Mouse (Mus musculus) heart, embryonic 13.5 days (tissue): ENCODE measurements at regions not wholly inside any gene's neighbourhood (a gene's known extent, or its start where the extent isn't known, plus 50 kb on each side); places are given as distances from the start of the nearest gene placed in this dataset.
A peak's percentile ranks its signal among the peaks of the same experiment; 100 is the strongest.

Experiments
- ATAC-seq: fragments of 200-750 bp; cut with Nextera tagmentation; 2 replicates; pipeline ENCODE4 v1.8.0; 2017; ENCODE audit warnings: moderate TSS enrichment; ENCODE audit not compliant: insufficient number of reproducible peaks, low FRiP score, low TSS enrichment; ENCODE audit errors: extremely low read depth
- H3K27ac ChIP-seq: fragments of 300-500 bp; sonication (generic); replicated peaks from 2 replicates; pipeline ENCODE4 v1.5.1; 2015; ENCODE audit warnings: moderate library complexity, mild to moderate bottlenecking, inconsistent platforms
- H3K27me3 ChIP-seq: fragments of 300-500 bp; sonication (generic); replicated peaks from 2 replicates; pipeline ENCODE4 v1.6.1; 2015; ENCODE audit warnings: mild to moderate bottlenecking, inconsistent platforms
- H3K36me3 ChIP-seq: fragments of 300-500 bp; sonication (generic); 2 replicates; pipeline ENCODE4 v1.6.1; 2015; ENCODE audit warnings: mild to moderate bottlenecking, inconsistent platforms
- H3K4me1 ChIP-seq: fragments of 300-500 bp; sonication (generic); 2 replicates; pipeline ENCODE4 v1.6.1; 2015; ENCODE audit warnings: inconsistent platforms
- H3K4me2 ChIP-seq: fragments of 300-500 bp; sonication (generic); 2 replicates; pipeline ENCODE4 v1.6.1; 2015; ENCODE audit warnings: inconsistent platforms, mild to moderate bottlenecking, moderate library complexity
- H3K4me3 ChIP-seq: fragments of 300-500 bp; sonication (generic); 2 replicates; pipeline ENCODE4 v1.5.1; 2015; ENCODE audit warnings: moderate library complexity, mild to moderate bottlenecking, inconsistent platforms
- H3K9ac ChIP-seq: fragments of 300-500 bp; sonication (generic); 2 replicates; pipeline ENCODE4 v1.6.1; 2015; ENCODE audit warnings: inconsistent platforms, mild to moderate bottlenecking, moderate library complexity
- H3K9me3 ChIP-seq: fragments of 300-500 bp; sonication (generic); 2 replicates; pipeline ENCODE4 v1.6.1; 2016; ENCODE audit warnings: inconsistent platforms
- WGBS: fragments of 180-500 bp; shearing (Covaris S2); methylation state at CpG from one replicate; pipeline ENCODE4 v1.1.7; 2015; ENCODE audit warnings: mixed read lengths; 5-methylcytosine and 5-hydroxymethylcytosine counted together

DNA sequence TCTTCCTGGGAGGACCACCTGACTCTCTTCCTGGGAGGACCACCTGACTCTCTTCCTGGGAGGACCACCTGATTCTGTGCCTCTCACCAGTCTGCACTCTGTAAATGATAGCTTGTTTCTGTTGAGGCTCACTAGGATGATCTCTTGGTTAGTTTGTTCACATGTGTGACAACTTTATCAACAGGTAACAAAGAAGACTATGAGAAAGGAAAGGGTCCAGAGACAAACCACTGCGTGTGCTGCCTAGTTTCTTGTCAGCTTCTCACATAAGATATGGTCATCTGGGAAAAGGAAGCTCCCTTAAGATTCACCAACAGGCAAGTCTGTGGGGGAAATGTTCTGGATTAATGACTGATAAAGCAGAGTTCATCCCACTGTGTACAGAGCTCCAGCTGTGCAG is 825.5 kb upstream of the 2610301B20Rik start:
- Histone ChIP-seq H3K4me2 (no peak overlapping the region), H3K4me3 (no peak overlapping the region), H3K9ac (no peak overlapping the region), H3K4me1 (peaks cover 10% of the 10 kb centered on the region; the same call in 1 of the 2 replicates), H3K36me3 (no peaks in the 10 kb centered on the region), H3K27me3 (no peaks in the 10 kb centered on the region), H3K9me3 (no peaks in the 10 kb centered on the region), H3K27ac (no peak overlapping the region)
- 59% methylated on average over 1 of the region's 1 CpGs for WGBS
- no peak for ATAC-seq

DNA sequence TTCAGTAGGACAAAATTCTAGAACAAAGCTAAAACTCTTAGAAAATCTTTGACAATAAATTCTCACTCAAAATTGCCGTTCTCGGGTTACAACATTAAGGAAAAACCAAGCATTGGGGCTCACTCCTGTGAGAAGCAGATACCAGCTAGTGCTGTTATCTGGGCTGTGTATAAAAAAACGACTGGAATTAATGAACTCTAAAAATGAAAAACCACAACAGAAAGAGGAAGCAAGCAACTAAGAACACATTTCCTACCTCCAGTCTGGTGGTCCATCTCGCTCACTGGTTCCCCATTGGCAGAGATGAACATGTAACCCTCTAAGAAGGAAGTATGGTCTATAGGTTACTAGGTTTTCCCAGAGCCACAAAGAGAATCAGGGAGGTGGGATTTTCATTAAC is 824.9 kb upstream of the 2610301B20Rik start:
- H3K27me3 ChIP-seq: no peaks in the 10 kb centered on the region
- ATAC-seq: no peak
- H3K4me2 ChIP-seq: no peak overlapping the region
- no peak overlapping the region for H3K27ac ChIP-seq
- WGBS: 57% methylated on average over 4 of the region's 4 CpGs
- peaks cover 10% of the 10 kb centered on the region; the same call in 1 of the 2 replicates for H3K4me1 ChIP-seq
- H3K9ac ChIP-seq: no peak overlapping the region
- H3K36me3 ChIP-seq: no peaks in the 10 kb centered on the region
- no peaks in the 10 kb centered on the region for H3K9me3 ChIP-seq
- no peak overlapping the region for H3K4me3 ChIP-seq

DNA sequence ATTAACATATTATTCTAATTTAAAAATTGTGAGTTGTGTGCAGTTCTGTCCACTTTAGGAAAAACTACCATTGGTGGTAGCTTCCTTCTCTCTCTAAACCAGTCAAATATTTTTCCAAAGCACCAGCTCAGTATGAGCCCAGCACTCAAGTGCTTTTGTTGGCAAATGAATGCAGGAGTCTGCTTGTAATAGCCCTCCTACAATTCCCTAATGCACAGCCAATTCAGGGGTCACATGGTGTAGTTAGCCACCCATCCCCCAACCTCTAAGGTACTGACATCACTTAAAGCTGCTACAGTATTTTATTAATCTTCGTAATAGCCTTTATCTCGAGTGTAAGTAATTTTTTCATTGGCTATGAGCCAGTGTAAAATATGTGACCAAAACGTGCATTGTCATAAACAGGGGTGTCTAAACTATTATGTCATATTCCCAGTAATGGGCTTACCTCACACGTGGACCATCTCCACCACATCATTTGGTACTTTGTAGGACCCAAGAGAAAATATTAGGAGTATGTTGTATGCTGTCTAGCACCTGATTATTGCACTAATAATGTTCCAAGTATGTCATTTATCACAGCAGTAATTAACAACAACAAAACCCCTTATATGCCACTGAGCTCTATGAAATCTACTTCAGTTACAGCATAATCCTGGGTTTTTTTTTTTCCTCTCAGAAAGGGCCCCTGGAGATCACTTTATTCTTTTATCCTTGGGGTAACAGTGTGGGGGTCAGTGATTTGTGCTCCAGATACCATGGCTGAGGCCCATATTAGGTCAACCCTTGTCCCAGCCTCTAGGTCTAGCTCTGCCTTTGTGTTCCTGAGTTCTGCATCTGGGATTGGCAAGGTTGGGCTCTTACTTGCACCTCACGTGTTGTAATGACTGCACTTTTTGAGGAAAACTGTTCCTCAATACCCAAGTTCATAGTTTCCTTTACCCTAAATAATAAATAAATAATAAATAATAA is 822.7 kb upstream of the 2610301B20Rik start:
- H3K4me3 ChIP-seq: no peak overlapping the region
- H3K9me3 ChIP-seq: no peaks in the 10 kb centered on the region
- no peak for ATAC-seq
- no peak overlapping the region for H3K4me2 ChIP-seq
- no peaks in the 10 kb centered on the region for H3K36me3 ChIP-seq
- no peak overlapping the region for H3K9ac ChIP-seq
- H3K27me3 ChIP-seq: no peaks in the 10 kb centered on the region
- no peak overlapping the region for H3K27ac ChIP-seq
- peaks cover 10% of the 10 kb centered on the region; the same call in 1 of the 2 replicates for H3K4me1 ChIP-seq
- WGBS: 55% methylated on average over 5 of the region's 5 CpGs

DNA sequence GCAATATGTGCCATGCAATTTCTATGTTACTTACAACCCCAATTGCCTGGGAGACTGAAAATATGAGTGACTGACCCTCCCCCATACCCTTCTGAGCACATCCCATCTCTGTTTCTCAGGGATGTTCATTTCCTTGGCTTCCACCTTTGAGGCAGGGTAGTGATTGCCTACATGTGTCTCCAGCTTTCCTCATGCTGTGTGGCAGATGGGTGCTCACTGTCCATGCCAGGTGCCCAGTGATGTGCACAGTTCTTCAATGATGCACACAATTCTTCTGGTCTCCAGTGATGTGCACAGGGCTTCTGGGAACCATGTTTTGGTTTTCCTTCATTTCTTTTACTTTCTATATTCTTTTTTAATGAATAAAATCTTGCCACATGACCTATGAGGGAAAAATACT is 821.4 kb upstream of the 2610301B20Rik start:
- Histone ChIP-seq H3K4me2 (no peak overlapping the region), H3K9me3 (no peaks in the 10 kb centered on the region), H3K27me3 (no peaks in the 10 kb centered on the region), H3K4me1 (peaks cover 10% of the 10 kb centered on the region; the same call in 1 of the 2 replicates), H3K4me3 (no peak overlapping the region), H3K36me3 (no peaks in the 10 kb centered on the region), H3K27ac (no peak overlapping the region), H3K9ac (no peak overlapping the region)
- no peak for ATAC-seq

DNA sequence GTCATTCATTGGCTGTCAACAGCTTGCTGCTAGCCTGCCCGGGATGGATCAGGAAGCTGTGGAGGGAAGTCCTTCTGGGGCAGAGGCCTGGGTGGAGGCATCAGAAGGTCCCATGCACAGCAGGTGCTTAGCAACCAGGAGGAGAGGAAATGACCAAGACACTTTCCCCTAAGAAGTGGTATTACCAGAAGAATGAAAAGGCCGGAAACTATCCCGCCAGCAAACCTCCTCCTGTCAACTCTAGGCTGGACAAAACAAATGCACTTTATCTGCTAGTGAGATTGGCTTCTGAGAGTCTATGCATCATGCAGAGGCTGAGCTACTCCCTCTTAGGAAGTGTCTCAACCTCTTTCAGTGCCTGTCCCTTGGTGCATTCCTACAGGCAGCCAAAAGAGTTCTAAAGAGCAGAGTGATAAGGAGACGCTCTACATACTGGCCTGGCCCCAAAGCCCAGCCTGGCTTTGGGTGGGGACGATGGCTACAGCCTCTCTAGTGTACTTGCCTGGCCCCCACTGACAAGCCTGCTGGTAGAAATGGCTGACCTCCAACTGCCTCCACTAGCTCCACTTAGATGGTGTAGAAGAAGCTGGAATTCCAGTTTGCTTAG is 801.7 kb upstream of the 2610301B20Rik start:
- no peak overlapping the region for H3K4me3 ChIP-seq
- WGBS: 8% methylated on average over 5 of the region's 5 CpGs
- no peak; the same call in 1 of the 2 replicates for ATAC-seq

DNA sequence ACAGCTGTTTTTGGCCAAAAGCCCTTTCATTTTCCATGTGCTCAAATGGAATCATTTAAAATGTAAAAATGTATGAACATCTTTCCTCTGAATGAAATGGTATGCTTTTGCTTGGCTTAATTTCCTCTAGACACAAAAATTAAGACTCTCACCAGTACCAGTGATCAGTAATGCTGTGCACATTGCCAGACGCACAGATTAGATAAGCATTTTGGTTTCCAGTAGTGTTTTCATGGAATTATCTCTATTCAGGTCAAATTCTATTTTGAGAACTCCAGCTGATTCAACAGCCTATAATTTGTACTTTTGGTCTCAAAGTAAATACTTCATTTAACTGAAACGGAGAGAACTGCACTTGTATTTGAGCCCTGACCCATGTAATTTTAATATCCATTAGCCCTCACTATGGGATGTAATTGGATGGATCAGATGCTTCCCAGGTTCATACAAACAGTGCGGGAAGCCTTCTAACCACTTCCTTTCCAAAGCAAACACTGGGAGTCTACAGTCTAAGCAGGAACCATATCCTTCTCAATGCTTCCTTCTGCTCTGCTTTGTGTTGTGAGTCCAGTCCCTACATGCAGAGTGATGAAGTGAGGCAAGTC is 794.6 kb upstream of the 2610301B20Rik start:
- WGBS: 43% methylated on average over 3 of the region's 3 CpGs
- Histone ChIP-seq H3K27me3 (no peaks in the 10 kb centered on the region), H3K36me3 (no peaks in the 10 kb centered on the region), H3K9ac (no peak overlapping the region), H3K27ac (peak overlapping the region; percentile 74), H3K4me1 (peaks cover 26% of the 10 kb centered on the region), H3K4me3 (no peak overlapping the region), H3K4me2 (no peak overlapping the region), H3K9me3 (no peaks in the 10 kb centered on the region)
- no peak for ATAC-seq

More for the DNA sequence above, 801.7 kb upstream of the 2610301B20Rik start:
- no peaks in the 10 kb centered on the region for H3K27me3 ChIP-seq
- H3K4me2 ChIP-seq: peak overlapping the region; percentile 2; the same call in 1 of the 2 replicates
- peaks cover 22% of the 10 kb centered on the region for H3K4me1 ChIP-seq
- H3K9me3 ChIP-seq: peaks cover 8% of the 10 kb centered on the region
- H3K36me3 ChIP-seq: no peaks in the 10 kb centered on the region
- peak overlapping the region; percentile 24 for H3K27ac ChIP-seq
- H3K9ac ChIP-seq: no peak overlapping the region

DNA sequence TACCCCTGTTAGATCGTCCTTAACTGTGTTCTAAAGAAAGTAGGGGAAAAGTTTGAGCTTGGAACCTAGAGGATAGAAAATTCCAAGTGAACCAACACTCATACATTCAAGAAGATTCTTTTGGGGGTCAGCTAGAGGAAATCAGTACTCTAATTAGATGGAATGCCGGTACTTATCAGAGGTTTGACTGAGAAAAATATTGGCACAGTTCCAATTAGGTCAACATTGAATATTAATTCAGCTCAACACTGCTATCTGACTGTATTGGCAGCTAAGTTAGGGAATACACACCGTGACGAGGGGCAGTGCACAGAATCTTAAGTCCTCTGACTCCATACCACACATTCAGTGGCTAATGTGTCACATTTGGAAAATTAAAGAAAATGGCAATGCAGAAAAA is 759.5 kb upstream of the 2610301B20Rik start:
- Histone ChIP-seq H3K4me1 (0 out of 2 replicates have a peak, but pooled peaks cover 4% of the 10 kb centered on the region), H3K4me2 (no peak overlapping the region), H3K36me3 (no peaks in the 10 kb centered on the region), H3K27me3 (no peaks in the 10 kb centered on the region), H3K4me3 (no peak overlapping the region), H3K9ac (no peak overlapping the region), H3K27ac (no peak overlapping the region), H3K9me3 (no peaks in the 10 kb centered on the region)
- ATAC-seq: no peak
- WGBS: 47% methylated on average over 4 of the region's 4 CpGs

DNA sequence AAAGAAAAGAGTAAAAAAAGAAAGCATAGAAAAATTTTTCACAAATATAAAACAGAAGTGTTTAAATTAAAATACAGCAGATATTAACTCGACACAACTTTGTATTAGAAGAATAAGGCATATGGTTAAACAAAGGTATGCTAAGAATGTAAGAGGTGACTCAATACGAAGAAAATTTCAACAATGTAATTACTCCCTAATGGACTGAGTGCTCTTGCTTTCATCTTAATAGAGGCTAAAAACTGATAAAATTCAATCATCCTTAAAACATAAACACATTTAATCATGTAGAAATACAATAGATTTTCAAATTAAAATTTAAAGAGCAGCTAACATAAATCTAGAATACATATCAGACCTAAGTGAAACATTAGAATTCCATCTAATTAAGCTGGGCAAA is 756.3 kb upstream of the 2610301B20Rik start:
- Histone ChIP-seq H3K27me3 (no peaks in the 10 kb centered on the region), H3K9me3 (peaks cover 6% of the 10 kb centered on the region; the same call in 1 of the 2 replicates), H3K9ac (no peak overlapping the region), H3K27ac (no peak overlapping the region), H3K36me3 (no peaks in the 10 kb centered on the region), H3K4me1 (0 out of 2 replicates have a peak, but pooled peaks cover 4% of the 10 kb centered on the region), H3K4me2 (no peak overlapping the region), H3K4me3 (no peak overlapping the region)
- no peak for ATAC-seq
- 51% methylated on average over 2 of the region's 2 CpGs for WGBS

DNA sequence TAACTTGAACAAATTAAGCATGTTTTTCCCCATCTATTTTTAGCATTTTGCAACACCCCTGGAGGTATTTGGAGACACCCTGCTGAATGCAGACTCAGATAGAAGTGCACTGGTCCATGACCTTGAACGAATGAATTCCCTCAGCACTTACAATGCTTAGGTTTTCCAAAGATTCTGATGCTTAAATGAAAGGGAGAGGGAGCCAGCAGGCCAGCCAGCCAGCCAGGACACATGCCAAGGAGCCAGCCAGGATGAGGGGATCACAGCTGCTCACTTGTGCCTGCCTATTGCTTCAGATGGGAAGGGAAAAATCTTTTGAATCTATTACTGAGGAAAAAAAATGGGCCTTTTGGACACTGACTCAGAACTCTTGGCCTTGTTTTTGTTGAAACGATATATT is 750.0 kb upstream of the 2610301B20Rik start:
- Histone ChIP-seq H3K27me3 (no peaks in the 10 kb centered on the region), H3K9ac (no peak overlapping the region), H3K4me1 (peaks cover 6% of the 10 kb centered on the region; the same call in 1 of the 2 replicates), H3K27ac (no peak overlapping the region), H3K9me3 (peaks cover 6% of the 10 kb centered on the region; the same call in 1 of the 2 replicates), H3K36me3 (no peaks in the 10 kb centered on the region), H3K4me2 (no peak overlapping the region), H3K4me3 (no peak overlapping the region)
- 48% methylated on average over 2 of the region's 2 CpGs for WGBS
- ATAC-seq: no peak

DNA sequence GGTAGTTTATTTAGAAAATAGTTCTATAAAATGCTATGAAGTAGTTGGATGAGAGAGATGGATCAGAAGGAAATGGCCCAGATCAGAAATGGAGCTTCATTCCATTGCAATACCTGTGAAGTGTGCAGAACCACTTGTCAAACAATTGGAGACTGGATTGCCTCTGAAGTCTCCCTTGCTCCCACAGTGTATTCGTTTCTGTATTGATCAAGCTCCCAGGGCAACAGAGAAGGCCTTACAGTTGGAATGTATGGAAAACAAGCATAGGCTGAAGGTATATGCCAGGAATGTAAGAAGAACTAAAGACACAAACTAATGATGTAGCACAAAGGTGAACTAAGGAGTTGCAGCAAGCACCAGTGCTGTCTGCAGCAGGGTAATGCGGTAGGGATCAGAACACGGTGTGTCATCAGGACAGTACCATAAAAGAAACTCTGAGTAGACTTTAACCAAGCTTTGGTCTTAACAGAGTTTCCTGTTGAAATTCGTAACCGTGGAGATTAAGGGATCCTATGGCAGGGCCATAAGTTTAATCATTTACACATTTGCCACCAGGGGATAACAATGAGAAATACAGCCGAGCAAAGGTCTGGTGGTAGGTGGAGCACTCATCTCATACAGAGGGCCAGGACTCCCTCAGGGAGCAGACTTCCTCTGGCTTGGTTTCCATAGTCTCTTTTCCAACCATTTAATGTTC is 732.9 kb upstream of the 2610301B20Rik start:
- WGBS: 69% methylated on average over 6 of the region's 6 CpGs
- no peak overlapping the region for H3K9ac ChIP-seq
- no peak overlapping the region for H3K27ac ChIP-seq
- H3K4me1 ChIP-seq: no peaks in the 10 kb centered on the region
- ATAC-seq: no peak
- no peak overlapping the region for H3K4me3 ChIP-seq
- H3K9me3 ChIP-seq: 0 out of 2 replicates have a peak, but pooled peaks cover 7% of the 10 kb centered on the region
- no peaks in the 10 kb centered on the region for H3K36me3 ChIP-seq
- H3K4me2 ChIP-seq: no peak overlapping the region
- H3K27me3 ChIP-seq: no peaks in the 10 kb centered on the region

DNA sequence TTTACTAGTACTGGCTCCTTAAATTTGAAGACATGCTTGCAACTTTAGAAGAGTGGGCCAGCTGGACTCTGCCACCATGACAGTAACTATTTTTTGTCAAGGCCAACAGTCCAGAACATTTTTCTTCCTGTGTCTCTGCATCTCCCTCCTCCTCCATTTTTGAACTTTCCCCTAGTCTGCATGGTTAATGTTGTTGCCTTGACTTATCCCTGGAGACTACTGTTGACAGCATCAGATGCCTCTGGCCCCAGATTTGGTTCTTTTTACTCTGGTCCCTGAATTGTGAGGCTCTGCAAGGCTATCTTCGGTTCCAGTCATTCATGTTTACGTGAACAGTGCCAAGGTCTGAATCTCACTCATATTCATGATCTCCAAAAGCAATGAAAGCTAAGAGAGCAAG is 724.4 kb upstream of the 2610301B20Rik start:
- no peak for ATAC-seq
- no peak overlapping the region for H3K4me2 ChIP-seq
- H3K4me3 ChIP-seq: no peak overlapping the region
- H3K36me3 ChIP-seq: no peaks in the 10 kb centered on the region
- H3K9ac ChIP-seq: no peak overlapping the region
- 48% methylated on average over 2 of the region's 2 CpGs for WGBS
- no peaks in the 10 kb centered on the region for H3K4me1 ChIP-seq
- no peak overlapping the region for H3K27ac ChIP-seq
- H3K9me3 ChIP-seq: no peaks in the 10 kb centered on the region
- no peaks in the 10 kb centered on the region for H3K27me3 ChIP-seq
